Mouse (Mus musculus) thymus, adult 18-20 months (tissue): ENCODE results near the gene Tfeb.
A peak's percentile ranks its signal among the peaks of the same experiment; 100 is the strongest.

Experiments used
- DNase-seq, 2 experiments: peaks; one replicate each; pipeline ENCODE4 v3.0.0; 2022; ENCODE audit warnings: mixed read lengths in 2 of 2

The Tfeb gene

DNA sequence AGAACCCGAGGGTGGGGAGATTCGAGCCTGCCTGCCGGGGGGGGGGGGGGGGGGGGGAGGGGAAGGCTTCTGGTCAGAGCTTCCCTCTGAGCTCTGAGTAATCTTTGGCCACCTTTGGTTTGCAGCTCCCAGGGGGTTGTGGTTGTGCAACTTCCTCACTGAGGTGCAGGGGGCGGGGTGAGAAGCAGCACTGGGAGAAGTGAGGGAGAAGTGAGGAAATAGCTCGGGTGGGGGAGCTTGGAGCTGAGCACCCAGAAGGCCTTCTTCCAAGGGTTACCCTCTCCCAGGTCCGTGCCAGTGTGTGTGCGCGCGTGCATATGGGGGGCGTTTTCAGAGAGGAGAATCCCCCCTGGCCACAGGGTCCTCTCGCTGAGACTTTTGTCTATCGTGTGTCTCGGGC, 17.4 kb downstream of the Tfeb start:
- peak in 1 of 2 experiments; percentile 39 for DNase-seq

DNA sequence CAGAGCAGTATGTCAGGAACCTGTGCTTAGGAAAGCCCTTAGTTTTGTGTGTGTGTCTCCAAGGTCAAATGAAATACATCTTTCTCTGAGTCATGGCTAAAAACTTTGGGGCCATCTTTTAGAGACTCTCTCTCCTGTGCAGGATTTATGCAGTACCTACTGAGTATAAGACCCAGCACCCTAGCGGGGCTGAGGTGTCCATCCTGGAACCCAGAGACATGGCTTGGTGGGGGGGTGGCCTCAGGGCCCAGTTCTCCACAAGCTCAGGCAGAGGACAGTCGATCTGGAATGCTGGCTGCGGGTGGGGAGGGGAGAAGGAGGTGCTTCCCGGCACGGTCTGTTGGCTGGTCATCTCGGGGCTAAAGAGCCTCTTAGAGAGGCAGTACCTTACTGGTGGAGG, 19.5 kb downstream of the Tfeb start:
- no peak for DNase-seq

DNA sequence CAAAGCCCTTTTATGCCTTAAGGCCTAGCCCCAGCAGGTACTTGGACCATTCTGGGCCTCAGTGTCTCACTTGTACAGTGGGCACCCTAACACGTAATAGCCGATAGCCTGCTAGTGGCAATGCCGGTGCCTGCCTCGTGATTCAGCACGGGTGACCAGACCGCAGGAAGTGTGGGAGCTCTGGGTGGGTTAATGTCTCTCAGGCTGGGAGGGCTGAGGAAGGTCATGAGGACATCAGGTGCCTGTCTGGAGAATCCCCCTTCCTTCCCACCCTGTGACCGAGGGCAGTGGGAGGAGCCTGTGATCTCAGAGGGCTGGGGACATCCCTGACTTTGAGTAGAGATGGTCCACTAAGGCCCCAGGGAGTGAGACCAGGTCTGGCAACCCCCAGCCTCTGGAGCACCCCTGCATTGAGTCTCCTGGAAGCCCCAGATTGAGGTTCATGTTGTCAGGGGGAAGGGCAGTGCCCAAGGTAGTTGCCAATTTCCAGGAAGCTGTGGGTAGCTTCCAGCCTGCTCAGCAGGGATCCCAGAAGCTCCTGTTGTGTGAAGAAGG, 20.3 kb downstream of the Tfeb start:
- DNase-seq, result no peak

DNA sequence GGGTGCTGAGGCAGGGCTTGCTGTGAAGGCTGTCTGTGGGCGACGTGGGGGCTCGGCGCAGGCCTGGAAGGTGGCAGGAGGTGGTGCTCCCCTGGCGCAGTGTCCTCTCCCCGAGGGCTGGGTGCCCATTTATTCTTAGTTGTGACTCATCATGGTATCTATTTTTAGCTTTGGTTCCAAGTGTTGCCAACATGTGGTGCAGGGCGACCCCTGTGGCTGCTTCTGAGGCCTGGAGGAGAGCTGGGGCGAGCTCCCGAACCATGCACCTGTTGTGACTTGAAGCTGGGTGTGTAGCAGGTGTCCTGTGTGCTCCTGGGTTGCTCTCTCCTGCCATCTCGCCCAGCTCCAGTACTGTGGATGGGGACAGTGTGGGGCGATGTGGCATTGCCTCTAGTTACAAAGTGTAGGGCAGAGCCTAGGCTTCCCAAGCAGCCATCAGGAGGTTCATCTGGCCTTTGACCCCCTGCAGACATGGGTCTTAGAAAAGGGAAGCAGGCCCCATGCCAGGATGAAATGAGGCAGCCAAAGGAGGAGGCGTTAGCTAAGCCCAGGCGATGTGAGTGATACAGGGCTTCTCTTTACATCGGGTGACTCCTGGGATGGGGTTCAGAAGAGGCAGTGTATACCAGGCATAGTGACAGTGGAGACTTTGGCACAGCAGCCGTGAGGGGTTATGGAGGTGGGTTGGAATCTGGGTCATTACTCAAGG, 23.0 kb downstream of the Tfeb start:
- DNase-seq, result no peak

DNA sequence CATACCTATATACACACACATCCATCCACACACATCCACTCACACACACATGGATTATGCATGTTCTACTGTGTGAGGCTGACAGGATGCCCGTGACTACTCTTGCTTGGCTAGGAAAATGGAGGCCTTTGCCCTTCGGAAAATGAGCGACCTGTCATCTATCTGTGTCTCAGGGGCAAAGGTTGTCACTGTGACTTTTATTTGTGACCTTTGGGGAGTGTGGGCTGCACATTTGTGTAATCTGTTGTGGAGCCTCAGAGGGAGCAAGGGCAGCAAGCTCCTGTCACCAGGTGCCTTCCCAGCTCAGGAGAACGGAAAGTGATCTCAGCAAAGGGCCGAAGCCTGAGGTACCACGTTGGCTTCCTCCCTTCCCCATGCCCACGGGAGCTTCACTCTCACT, 25.2 kb downstream of the Tfeb start:
- no peak for DNase-seq

DNA sequence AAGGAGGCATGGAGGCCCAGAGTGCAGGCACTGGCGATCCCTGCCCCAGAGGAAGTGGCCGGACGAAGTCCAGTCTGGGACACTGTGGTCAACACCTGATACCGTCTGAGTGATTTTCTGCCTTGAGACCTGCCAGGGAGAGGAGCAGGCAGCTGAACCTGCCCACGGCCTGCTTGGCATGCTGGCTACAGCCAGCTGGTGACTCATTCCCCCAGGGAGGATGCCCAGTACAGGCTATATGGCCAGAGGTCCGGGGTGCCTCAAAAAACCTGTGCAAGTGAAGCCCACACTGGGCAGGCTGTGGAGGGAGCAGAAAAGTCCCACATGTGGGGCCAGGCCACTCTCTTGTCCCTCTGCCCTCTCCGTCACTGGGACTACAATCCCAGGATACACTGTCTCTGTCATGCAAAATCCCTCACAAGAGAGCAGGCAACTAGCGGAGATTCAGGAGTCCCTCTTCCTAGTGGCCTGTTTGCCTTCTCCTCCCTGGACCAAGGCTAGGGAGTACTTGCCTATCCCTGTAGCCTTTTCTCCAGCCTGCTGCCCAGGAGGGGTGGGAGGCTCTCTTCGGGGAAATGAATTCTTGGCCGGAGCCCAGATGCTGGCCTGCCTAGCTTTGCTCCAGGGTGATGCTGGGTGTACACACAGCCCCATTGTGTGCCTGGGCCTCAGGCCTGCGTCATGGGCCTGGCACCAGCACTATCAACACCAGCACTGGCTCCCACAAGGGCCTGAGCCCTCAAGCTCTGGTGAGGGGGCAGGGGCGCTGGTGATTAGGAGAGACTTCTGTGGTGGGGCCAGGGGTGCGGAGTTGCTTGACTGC, 25.9 kb downstream of the Tfeb start:
- no peak for DNase-seq

DNA sequence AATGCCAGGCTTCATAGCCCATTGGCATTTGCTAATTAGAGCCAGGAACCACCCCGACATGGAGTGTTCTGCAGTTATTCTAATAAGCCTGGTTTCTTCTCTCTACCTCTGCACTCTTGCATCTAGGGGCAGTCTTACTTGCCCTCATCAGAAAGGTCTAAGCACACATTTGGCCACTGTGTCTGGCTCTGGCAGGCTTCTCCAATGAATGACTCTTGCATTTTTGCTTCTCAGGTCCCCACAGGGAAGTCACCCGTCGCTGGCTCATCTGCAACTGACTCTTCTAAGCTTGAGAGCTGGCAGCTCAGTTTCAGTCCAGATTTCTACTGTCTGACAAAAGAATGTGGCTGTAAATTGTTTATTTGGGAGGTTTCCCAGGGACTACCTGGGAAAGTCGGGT, 29.2 kb downstream of the Tfeb start:
- no peak for DNase-seq

DNA sequence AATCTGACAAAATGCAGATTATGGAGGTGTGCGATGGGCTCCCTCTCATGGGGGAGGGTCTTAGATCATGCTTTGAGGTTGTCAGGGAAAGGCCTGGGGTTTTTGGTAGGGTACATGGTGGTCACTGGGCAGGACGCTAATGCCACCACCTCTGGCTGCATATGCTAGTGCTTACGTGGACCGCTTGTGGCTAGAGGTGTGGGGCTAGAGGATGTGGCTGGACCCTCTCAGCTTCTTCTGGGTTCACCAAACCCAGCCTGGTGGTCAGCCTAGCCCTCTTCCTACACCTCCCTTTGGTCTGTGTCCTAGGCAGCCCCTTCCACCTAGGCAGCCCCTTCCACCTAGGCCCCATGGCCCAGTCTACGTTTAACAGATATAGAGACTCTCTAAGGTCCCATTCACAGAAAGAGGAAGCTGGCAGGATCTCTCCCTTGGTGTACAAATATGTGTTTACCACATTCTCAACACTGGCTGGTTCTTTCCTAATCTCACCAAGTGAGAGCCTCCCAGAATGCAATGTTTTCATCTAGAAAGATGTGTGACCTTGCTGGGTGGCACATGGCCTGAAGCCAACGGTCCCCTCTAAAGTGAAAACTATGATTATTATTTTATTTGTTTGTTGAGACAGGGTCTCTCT, 29.7 kb downstream of the Tfeb start:
- DNase-seq, result no peak

DNA sequence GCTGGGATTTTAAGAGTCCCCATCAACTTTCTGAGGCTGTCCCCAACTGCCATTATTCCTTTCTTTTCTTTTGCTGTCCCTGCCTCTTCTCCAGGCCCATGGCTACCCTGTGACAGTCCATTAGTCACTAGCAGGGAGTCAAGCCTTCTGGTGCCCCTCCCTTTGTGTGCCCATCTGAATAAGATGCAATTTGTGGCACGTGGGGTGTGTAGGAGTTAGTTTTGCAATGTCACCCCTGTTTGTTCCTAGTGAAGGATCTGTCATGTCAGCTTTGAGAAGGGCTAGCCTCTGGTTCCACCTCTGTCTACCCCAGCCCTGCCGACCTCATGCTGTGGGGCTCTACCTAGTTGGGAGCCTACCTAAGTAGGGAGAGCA, 30.2 kb downstream of the Tfeb start:
- no peak for DNase-seq

DNA sequence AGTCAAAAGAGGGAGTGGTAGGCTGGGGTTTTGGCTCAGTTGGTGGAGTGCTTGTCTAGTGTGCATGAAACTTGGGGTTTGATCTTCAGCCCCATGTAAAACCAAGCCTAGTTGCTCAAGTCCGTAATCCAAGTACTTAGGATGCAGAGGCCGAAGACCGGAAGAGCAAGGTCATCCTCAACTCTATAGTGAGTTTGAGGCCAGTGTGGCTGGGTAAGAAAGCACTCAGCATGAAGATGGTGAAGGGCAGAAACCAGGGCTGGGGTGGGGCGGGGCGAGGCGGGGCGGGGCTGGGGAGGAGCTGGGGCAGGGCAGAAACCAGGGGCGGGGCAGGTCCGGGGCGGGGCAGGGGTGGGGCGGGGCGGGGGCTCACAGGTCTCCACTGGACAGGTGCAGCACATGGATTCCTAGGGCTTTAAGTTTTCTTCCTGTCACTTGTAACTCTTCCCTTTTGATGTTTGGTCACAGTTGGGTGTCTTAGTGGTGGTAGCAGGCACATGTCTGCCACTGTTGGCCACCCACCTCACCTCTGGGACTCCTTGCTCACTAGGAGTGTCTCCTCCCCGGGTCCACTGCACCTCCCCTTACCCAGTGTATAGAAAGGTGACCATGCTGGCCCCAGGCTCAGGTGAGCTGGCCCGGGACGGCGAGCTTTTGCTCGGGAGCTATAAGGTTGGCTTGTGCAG, 30.8 kb downstream of the Tfeb start:
- no peak for DNase-seq

DNA sequence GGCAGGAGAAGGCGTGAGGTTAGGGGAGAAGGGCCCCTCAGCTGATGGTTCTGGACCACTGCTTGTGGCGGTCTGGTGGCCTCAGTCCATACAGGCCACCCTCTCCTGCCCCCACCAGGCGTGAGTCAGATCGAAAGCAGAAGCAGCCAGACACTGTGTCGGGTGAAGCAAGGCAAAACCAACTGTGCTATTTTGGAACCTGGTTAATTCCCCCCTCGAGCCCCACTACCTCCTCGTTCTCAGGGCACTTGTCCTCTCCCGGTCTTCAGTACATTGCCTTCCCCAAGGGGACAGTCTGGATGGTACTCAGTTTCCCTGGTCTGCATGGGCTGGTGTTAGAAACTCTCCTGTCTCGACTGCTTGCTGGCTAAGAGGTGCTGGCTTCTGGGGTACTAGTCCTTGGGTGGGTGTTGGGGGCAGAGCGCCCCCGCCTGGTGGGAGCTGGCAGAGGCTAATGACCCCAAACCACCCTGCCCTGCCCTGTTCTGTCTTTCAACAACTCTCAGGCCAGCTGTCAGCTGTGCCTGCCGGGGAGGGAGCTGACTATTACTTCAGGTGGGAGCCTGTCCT, 32.0 kb downstream of the Tfeb start:
- DNase-seq, result peak in 1 of 2 experiments; percentile 40

DNA sequence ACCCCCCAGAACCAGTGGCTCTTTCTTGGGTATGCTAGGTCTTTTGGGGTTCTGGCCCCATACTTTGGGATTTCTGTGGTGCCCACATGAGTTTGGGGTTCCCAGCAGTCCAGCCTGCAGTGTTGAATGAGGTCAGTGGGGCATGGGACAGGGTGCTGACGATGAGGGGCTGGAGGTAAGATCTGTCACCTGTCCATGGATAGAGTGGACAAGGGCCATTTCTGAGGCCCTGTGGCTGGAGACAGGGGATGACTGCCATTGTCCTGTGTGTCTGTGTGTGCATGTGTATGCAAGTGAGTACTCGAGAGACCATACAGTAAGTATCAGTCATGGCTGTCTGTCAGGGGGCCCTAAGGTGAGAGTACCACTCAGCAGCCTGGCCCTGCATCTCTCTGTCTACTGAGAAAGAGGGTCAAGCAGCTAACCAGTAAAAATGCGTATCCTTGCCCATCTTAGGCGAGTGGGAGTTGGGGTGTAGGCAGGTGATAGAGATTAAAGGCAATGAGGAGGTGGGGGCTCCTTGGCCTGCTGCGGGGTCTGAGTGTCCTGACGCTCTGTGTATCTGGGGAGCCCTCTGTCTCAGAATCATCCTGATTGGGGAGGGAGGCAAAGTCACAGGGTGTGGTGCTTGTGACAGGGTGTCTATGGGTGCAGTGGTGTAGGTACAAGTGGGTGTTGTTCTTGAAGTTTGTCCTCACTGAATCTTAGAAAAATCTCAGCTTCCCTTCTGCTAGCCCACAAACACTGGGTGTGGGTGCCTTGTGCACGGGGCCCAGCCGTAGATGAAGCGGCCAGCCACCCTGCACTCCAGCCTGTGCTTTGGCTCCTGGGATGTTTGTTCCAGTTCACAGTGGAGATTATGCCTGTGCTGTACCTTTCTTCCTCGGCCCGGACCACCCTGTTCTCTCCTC, 32.8 kb downstream of the Tfeb start:
- no peak for DNase-seq

DNA sequence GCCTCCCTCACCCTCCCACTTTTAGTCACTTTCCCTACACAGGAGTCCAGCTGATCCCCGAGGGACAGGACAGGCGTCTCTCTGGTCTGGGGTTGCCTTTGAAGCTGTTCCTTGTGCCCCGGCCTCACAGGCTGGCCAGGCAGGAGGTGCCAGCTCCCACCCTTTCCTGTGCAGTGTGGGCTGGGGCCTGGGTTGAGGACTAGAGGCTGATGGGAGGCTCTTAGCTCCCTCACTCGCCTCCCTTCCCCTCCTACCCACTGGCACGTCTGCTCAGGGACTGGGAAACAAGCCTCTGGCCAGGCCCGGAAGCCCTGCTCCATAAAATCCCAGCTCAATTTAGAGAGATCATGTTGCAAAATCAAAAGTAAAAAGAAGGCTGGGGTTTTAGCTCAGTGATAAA, 36.8 kb downstream of the Tfeb start:
- no peak for DNase-seq

DNA sequence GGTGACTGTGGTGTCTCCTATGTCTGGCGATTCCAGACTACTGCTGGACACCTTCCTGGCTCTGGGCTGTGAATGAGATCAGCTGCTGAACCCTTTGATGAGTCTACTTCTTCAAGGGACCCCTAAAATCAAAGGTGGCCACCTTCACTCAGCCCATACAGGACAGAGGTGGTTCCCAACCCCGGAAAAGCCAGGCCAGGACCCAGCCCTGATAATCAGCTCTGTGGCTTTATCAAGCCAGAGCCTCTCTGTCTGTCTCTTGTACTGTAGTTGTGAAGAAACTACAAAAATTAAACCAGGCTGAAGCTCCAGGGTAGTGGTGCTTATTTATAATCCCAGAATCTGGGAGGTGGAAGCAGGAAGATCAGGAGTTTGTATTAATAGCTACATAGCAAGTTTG, 40.3 kb downstream of the Tfeb start:
- DNase-seq, result no peak

DNA sequence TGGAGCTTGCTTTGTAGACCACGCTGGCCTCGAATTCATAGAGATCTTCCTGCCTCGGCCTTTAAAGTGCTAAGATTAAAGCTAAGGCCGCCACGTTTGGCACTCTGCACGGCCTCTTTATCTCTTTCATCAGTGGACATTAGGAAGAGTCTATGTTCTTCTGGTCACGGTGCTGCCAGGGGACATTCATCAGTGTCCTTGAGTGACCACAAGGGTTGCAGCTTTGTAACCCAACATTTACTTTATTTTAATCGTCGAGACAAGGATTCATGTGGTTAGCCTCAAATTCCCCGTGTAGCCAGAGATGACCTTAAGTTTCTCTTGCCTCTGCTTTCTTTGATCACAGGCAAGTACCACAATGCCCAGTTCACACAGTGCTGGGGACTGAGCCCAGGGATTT, 43.6 kb downstream of the Tfeb start:
- DNase-seq, result no peak

DNA sequence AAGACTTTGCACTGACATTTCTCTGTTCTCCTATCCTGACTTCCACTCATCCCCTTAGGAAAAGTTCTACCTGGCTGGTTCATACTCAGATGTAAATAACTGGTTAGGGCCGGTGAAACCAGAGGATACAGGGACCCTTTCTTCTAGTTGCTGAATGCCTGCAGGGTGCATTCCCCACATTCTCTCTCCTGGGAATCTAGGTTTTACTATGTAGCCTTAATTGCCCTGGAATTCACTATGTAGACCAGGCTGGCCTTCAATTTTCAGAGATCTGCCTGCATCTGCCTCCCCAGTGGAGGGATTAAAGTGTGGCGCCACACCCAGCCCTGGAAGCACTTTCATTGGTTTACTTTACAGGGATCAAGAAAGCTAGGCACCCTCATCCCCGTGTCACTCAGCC, 45.7 kb downstream of the Tfeb start:
- no peak for DNase-seq

DNA sequence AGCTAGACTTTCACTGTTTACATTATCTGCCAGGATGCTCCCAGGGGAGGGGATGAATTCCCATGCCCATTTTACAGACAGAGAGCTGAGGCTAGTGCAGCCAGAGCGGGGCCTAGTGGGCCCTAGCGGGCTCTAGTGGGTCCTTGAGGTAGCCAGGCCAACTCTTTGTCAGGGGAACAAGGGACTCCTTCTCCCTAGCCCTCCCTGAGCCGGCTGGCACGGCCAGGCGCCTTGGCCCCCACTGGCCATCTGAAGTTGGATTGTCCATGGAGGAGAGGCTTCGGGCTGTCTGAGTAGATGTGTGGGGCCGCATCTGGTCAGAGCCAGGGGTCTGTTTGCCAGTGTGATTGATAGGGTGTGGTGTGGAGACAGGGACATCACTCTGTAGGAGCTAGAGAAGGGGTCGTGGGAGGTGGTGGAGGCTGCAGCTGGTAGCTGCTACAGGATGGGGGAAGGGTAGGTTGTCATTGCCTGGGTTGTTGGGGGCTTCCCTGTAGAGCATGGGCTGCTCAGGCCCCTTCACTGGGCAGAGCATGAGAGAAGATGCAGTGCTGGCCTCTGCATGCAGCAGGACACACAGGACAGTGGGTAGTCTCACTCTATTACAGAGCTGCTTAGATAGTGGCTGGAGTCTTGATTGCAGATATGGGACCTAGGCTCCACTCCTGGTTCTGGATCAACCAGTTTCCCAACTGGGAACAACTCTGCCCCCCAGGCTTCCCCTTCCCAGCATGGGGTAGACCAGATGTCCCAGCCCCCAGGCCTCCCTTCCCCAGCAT, 46.8 kb downstream of the Tfeb start:
- no peak for DNase-seq

DNA sequence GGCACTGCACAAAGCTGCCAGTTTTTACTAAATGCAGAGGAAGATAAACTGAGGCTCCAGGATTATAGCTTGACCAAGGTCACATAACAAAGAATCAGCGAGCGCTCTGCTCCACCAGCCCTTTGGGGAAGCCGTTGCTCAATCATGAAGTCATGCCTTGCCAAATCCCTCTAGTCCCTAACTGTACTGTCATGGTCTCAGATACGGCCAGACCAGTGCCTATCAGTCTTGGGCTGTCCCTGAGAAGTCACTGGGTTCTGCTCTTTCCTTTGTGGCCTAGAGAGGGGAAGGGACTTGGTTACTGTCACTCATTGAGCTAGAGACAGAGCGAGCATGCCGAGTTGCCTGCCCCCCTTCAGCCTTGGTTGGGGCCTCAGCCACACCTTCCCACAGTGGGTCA, 47.6 kb downstream of the Tfeb start:
- no peak for DNase-seq

DNA sequence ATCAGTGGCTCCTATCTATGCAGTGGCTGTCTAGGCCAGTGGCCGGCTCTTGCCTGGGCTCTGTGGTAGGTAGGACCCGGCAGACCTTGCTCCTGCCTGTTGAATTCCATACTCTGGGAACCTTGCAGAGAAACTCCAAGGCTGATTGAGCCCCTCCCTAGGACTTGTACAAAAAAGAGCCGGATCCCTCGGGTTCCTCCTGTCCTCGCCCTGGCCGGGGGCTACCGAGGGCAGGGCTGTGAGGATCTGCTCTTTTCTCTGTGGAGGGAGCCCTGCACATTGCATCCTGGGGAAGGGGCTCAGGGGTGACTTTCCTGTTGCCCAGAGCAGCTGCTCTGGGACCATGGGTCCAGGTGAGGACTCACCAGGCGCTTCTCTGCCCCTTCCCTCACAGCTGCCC, 50.8 kb downstream of the Tfeb start:
- DNase-seq, result no peak

DNA sequence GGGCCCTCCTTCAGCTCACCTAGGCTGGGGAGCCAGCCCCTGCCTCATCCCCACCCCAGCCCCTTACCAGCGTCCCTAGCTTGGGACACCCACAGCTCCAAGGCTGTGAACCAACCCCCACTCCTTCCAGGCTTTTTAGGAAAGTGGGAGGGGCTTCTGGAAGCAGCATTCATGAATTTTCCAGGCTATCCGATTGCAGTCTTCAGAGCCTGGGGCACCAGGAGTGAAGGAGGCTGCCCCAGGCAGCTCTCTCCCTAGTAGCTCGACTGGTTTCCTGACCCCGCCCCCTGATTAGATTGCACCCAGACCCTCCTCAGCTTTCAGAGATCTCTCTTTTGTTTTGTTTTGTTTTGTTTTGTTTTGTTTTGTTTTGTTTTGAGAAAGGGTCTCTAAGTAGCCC, 51.5 kb downstream of the Tfeb start:
- no peak for DNase-seq

DNA sequence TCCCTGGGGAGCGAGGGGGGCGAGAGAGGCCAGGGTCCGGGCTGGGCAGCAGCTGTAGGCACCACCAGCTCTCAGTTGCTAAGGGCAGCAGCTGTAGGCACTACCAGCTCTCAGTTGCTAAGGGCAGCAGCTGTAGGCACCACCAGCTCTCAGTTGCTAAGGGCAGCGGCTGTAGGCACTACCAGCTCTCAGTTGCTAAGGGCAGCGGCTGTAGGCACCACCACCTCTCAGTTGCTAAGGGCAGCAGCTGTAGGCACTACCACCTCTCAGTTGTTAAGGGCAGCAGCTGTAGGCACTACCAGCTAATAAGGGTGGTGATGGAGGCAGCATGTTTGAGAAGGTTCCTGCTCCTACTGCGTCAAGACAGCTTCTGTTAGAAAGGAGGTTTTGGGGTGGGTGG, 52.2 kb downstream of the Tfeb start:
- DNase-seq, result no peak
